Mouse (Mus musculus) adrenal gland, postnatal 4 days (tissue): ENCODE measurements around the gene Mapk13. TPM values are rescaled to one million over a fixed set of nuclear protein-coding genes. Genes with fewer than 3 reads are reported as not detected.
"Not testable (repeated sequence)": the region's sequence is repeated elsewhere in the genome, so short reads cannot be mapped to it uniquely, and the experiment has no call there.

ENCODE experiments used
- DNase-seq, 2 experiments: peaks; one replicate each; pipeline ENCODE4 v3.0.0; 2021 to 2022; ENCODE audit warnings: low spot score in 2 of 2, mixed read lengths in 2 of 2
- total RNA-seq, 2 experiments: library from RNA; stranded (reverse); gene quantifications; 2 replicates each; pipeline ENCODE4 v1.2.3; 2021

Mapk13 gene
- total RNA-seq, 2 experiments from 2014 or later: 72.1 to 75.4 TPM

DNA sequence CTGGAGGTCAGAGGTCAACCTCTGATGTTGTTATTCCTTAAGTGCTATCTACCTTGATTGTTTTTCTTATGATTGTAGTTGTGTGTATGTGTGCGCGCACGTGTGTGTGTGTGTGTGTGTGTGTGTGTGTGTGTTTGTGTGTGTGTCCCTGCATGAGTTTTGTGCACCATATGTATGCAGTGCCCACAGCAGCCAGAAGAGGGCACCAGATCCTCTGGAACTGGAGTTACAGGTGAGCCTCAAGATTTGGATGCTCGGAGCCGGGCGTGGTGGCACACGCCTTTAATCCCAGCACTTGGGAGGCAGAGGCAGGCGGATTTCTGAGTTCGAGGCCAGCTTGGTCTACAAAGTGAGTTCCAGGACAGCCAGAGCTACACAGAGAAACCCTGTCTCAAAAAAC lies 5.2 kb downstream of the Mapk13 start:
- DNase-seq: not testable (repeated sequence)

DNA sequence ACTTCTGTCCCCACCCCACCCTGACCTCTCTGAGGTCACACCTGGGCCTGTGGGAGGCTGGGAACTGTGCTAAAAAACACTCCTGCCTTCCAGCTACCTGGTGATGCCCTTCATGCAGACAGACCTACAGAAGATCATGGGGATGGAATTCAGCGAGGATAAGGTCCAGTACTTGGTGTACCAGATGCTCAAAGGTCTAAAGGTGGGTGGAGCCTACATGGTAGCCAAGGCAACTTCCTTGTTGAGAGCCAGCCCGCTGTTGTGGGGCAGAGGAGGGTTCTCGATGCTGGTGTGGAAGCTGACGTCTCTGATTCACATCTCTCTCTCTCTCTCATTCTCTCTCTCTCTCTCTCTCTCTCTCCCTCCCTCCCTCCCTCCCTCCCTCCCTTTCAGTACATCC lies 6.1 kb downstream of the Mapk13 start:
- DNase-seq: no peak

- no peak for DNase-seq
Measured at GRCm38 (mm10) chr17:28776817-28777216, 7.7 kb downstream of the Mapk13 start.

- DNase-seq: no peak
Measured at GRCm38 (mm10) chr17:28777231-28778005, 8.3 kb downstream of the Mapk13 start.

- no peak for DNase-seq
Measured at GRCm38 (mm10) chr17:28779735-28780134, 10.6 kb downstream of the Mapk13 start.

- peak in 1 of 2 experiments; percentile 46 for DNase-seq
Measured at GRCm38 (mm10) chr17:28780836-28781235, 11.7 kb downstream of the Mapk13 start.

DNA sequence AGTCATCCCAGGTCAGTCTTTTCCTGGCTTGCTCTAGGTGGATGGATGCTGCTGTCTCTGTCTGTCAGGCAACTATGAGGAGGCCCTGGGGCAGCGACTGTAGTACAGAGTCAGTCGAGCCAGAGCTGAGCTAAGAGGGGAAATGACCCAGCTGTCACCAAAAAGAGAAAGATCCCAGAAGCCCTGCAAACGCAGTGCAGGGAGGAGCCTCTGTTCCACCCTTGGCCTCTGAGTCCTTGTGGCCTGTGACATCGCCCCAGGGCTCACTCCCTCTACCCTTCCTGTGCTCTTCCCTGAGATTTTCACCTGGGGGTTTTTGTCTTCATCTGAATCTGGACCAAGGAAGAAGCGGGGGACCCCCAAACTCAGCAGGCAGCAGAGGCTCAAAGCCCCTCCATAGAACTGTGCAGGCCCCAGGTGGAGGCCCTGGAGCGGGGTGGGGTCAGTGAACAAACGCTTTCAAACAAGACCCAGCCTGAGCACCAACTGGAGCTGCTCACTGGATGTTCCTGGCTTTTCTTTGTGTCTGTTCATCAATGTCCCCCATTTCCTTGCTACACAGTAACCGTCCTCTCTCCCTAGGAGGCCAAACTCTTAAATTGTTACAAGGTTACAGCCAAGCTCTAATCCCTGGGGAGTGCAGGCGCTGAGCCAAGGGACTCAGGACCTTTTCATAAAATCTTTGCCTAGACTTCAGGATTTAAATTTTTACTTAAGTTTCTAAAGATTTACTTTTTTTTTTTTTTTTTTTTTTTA lies 12.4 kb downstream of the Mapk13 start:
- DNase-seq: no peak

GRCm38 (mm10) chr17:28785036-28785435 lies 15.9 kb downstream of the Mapk13 start:
- no peak for DNase-seq

DNA sequence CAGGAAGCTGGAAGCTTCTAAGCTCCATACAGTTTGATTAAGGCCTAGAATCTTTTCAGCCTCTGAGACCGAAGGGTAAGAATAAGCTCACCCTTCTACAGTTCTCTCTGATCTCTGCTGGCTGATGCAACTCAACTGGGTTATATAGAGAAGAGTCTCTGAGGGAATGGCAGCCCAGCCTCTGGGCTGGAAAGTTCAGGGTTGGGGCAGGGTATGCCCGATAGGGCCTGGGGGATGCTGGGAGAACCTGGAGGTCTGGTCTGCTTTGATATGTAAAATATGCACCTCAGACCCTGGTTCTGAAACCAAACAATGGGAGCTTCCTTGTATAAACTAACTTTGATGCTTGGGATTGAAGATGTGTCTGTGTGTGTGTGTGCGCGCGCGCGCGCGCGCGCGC lies 18.4 kb downstream of the Mapk13 start:
- DNase-seq: no peak

- DNase-seq: no peak
Measured at GRCm38 (mm10) chr17:28797031-28797430, 27.9 kb downstream of the Mapk13 start.

GRCm38 (mm10) chr17:28799291-28800160 lies 30.4 kb downstream of the Mapk13 start:
- DNase-seq: no peak

DNA sequence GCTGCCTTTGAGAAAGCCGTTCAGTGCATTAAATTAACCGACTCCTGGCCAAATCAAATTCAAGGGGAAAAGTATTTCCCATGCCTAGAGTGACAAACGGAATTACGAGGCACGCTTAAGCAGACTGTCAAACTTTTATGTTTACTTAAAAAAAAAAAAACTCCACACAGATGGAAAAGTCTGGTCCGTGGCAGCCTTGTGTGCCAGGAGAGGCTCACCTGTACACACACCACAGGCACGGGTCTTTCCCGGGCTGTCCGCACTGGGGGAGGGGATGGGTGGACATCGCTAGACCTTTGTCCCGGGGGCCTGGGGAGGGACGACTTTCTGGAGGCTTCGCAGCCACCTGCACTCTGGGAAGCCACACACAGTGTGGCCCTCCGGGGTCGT lies 31.2 kb downstream of the Mapk13 start:
- DNase-seq: no peak

GRCm38 (mm10) chr17:28800671-28801412 lies 31.7 kb downstream of the Mapk13 start, which contains the start of gene Brpf3:
Gene Brpf3 (plus strand): TSS chr17:28801090.
- DNase-seq: peak; percentile 77

- peak; percentile 99 for DNase-seq
Measured at GRCm38 (mm10) chr17:28801474-28802005, 32.4 kb downstream of the Mapk13 start.

GRCm38 (mm10) chr17:28802006-28802481 lies 32.9 kb downstream of the Mapk13 start:
- no peak for DNase-seq

- DNase-seq: no peak
Measured at GRCm38 (mm10) chr17:28803316-28803715, 34.2 kb downstream of the Mapk13 start.

DNA sequence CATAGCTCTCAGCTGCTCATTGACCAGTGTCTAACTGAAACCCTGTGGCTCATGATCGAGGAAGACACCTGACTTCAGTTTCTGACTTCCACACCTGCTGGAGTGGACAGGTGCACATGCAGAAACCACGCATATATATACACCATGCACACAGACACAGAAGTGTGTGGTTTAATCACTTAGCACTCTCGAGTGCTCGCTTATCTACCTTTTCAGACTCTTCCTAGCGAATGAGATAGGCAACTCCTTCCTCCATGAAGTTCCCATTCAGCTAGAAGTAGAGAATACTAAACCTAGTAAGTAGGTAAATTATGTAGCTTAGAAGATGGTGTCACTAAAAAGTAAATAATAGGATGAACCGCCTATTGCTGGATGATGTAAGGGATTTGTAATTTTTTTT lies 35.9 kb downstream of the Mapk13 start:
- no peak for DNase-seq

DNA sequence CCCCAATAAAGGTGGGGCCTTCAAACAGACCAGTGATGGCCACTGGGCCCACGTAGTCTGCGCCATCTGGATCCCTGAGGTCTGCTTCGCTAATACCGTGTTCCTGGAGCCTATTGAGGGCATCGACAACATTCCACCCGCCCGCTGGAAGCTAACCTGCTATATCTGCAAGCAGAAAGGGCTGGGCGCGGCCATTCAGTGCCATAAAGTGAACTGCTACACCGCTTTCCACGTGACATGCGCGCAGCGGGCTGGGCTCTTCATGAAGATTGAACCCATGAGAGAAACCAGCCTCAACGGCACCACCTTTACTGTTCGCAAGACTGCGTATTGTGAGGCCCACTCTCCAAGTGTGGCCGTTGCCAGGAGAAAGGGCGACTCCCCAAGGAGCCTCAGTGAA lies 37.7 kb downstream of the Mapk13 start:
- DNase-seq: no peak

GRCm38 (mm10) chr17:28808714-28809113 lies 39.6 kb downstream of the Mapk13 start:
- DNase-seq: no peak

DNA sequence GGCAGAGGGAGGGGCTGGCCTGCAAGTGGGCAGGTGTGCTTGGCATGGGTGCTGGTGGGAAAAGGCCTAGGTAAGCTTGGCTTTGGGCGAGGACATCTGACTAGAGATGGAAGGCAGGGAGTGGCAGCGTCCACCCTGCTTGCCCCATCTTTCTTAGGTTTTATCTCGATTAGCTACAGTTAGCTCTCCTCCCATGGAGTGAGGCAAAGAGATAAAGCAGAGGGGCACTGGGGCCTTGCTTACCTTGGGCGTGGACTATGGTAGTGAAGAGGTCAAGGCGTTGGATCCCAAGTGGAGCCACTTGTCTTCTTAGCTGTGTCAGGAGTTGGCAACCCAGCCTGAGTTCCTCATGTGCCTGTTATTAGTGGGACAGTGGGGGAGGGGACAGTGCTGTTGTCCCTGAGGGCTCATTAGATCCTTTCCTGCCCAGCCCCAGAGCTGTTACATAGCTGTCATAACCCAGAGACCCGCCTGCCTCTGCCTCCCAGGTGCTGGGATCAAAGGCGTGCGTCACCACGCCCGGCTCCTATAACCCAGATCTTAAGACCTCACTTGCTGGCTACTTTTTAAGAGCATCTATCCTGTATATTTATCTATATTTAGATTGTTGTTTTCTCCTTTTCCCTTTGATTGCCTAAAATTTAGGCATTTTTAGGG lies 40.2 kb downstream of the Mapk13 start:
- no peak for DNase-seq
